Mouse (Mus musculus) spleen, postnatal 36 days (tissue): ENCODE data around the gene Dtx1.

Experiments used
- DNase-seq, 2 experiments: peaks; one replicate each; pipeline ENCODE4 v3.0.0; 2022; ENCODE audit warnings: low spot score in 2 of 2, mixed read lengths in 1 of 2

Dtx1 gene

DNA sequence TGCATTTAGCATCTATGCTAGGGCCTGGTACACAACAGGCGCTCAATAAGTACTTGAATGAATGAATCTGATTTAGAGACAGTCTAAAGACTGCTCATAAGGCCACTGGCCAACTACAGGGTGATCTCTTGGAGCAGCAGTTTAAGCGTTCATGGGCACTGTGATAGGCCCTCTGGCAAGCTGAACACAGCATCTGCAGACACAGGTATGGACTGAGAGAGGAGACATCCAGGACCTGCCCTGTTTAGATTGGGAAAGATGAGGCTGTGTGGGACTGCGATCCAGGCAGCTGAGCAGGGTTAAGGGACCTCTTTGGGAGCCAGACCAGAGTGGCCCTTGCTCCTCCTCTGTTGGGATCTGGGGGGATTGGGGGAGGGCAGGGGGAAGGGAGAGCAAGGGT lies at the start of gene Dtx1:
Gene Dtx1, minus strand, starts transcription at position 101 of the 400 bp plus-strand sequence.
- DNase-seq = no peak

DNA sequence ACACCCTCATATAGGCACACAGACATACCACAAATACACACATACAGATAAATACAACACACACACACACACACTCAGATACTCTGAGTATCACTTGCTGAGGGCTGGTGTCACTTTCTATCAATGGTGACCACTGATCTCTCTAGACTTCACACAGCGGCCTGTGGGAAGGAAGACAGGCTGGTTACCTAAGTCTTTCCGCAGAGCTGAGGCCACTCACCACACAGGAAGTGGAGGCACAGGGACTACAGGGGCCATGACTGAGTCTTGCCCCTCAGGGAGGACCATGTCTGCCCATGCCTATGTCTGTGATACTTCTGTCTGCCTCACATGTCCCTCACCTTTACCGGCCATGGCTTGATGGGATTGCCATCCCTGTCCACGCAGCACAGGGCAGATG lies 42.5 kb upstream of the Dtx1 start:
- DNase-seq = no peak

DNA sequence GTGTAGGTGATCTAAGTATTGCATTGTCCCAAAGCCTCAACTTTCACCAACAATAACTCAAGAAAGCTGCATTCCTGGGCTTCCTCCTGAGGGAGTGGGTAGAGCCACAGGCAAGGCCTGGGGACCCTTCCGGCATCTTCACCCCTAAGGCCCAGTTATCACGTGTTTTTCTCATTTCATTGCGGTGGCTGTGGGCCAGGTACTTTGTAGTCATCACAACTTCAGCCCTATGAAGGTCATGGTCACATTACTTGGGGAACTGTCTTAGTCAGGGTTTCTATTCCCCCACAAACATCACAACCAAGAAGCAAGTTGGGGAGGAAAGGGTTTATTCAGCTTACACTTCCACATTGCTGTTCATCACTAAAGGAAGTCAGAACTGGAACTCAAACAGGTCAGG lies 41.1 kb upstream of the Dtx1 start:
- no peak for DNase-seq

DNA sequence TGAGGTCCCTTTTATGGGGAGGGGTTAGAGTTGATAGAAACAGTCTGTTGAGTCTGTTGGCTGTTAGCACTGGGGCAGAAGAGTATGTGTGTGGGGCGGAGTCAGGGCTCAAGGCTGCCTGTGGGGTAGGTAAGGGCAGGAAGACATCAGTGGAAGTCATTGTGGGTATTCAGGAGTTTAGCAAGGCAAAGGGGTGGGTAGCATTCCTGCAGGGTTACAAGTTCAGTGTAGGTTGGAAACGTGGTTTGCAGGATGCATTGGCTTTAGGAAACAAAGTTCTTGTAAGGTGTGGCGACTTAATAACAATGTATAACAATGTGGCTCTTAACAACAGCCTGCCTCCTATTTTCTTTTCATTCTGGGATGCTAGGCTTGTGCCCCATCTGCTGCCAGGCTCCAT lies 39.5 kb upstream of the Dtx1 start:
- DNase-seq = no peak

DNA sequence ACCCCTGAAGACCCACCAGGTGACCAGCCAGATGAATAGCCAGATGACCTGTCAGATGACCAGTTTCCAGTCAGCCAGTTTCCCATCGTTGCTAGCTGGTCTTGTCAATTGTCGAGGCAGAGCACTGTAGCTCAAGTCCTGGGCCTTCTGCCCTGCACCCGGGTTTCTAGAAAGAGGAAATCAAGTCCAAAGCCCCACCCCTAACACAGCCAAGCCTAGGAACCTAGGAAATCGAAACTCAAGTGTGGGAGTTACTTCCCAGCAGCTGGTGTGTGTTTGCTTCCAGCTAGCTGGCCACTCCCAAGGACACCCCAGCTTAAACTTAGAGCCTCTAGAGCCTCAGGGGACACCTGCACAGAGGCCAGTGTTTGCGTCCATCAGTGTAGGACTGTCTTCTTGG lies 38.0 kb upstream of the Dtx1 start, which contains the start of gene Oas2:
Gene Oas2, minus strand, starts transcription at position 166 of the 400 bp plus-strand sequence.
- peak; percentile 11 to 38 for DNase-seq

DNA sequence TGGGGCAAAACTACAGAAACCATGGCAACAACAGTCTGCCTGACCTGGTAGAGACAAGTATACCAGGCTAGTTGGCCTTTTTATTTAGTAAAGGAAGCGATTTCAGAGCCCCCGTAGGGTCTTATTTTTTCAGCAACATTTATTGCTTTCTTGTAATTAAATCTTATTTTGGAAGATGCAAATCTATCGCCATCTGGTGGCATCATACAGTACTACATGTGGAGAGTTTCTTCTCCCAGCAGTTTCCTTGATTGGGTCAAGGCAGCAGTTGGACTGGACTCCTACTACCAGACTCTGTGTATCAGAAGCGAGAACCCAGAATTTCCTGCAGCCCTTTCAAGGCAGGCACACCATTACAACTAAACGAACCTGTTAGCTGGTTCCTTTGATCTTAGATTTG lies 34.7 kb upstream of the Dtx1 start:
- DNase-seq = peak; percentile 14 to 43

DNA sequence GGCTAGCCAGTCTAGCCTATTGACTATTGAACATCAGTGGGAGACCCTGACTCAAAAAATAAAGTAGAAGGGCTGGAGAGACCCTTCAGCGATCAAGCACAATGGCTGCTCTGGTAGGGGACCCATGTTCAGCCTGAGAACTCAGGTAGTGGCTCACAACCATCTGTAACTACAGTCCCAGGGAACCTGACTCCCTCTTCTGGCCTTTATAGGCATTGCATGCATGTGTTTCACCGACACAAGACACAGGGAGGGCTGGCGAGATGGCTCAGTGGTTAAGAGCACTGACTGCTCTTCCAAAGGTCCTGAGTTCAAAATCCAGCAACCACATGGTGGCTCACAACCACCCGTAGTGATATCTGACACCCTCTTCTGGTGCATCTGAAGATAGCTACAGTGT lies 30.4 kb upstream of the Dtx1 start:
- DNase-seq = peak; percentile 50 to 52

DNA sequence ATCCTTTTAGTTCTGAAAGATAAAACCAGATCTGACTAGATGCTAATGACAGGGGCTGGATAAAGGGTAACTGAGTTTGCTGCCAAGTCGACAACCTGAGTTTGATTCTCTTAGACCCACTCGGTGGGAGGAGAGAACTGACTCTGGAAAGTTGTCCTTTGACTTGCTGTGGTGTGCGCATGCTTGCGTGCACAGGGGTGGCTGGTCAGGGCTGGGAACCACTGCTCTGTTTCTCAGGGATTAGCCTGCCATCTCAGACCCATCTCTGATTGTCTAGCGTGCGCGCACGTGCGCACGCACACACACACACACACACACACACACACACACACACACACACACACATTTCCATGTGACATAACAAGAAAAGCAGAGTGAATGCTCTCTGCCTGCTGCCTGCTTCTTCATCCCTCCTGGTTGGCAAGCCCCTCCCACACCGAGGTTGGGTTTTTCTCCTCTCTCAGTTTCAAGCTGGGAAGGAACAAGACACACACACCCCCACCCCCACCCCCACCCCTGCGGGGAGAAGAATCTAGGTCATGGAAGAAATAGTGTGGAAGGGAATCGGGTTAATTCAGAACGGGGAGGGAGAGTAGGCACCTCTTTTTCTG lies 22.8 kb upstream of the Dtx1 start:
- no peak for DNase-seq

DNA sequence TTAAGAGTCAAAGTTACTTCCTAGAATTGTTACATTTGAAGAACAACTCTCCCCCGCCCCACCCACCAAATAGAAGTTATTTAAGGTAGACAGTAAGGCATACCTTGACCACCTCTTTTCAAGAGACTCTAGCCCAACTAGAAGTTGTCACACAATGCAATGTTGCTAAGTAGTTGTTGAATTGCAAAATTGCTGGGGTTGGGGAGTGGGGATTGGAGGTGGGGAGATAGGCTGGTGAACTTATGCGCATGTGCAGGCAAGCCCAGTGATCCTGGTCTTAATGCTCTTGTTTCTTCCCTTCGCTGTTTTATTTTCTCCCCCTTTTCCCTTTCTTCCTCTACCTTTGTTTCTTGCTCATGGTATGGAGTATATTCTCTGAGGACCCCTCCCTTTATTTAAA lies 22.0 kb upstream of the Dtx1 start:
- DNase-seq = no peak

DNA sequence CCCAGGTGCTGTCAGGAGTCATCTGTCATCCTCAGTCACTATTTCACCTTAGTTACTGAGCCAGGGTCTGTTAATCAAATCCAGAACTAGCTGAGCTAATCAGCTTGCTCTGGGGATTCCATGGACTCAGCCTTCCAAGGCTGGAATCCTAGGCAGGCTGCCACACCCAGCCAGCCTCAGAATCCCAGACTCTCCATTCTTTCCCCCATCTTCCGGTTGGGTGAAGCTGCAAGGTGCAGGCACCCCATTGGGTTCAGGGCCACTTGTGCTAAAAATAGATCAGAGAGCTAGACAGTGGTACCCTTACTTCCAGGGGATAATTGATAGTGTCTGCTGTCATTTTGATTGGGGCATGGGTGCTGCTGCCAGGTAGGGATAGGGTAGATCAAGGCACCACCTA lies 21.0 kb upstream of the Dtx1 start:
- no peak for DNase-seq

- no peak for DNase-seq
Measured at GRCm38 (mm10) chr5:120729319-120729718, 17.6 kb upstream of the Dtx1 start.

DNA sequence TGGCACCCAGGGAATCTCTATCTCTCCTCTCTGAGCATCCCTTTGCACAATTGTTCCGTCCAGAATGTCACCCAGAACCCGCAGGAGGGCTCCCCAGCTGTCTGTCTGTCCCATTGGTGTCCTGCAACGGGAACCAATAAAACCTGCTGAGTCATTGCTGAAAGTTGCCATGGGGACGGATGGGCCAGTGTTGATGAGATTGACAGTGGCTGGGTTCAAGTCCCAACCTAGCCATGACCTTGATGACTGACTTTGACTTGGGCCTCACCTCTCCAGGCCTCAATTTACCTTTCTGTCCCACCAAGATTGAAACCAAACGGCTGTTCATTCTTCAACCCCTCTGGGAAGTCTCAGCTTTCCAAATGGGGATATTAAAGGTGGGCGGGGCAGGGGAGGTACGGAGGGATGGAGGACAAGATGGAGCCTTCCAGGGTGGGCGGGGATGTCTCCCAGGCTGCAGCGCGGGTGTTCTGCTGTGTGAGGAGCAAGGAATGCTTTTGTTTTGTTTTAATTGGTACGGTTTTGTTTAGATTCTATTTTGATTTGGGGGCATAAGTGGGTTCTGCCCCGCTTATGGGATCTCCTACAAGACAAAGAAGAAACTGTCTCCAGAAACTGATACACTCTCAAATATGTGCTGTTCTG lies 14.2 kb upstream of the Dtx1 start:
- DNase-seq = no peak

GRCm38 (mm10) chr5:120721005-120721404 lies 9.3 kb upstream of the Dtx1 start:
- no peak for DNase-seq

- no peak for DNase-seq
Measured at GRCm38 (mm10) chr5:120718600-120719378, 7.1 kb upstream of the Dtx1 start.

- no peak for DNase-seq
Measured at GRCm38 (mm10) chr5:120717136-120717535, 5.4 kb upstream of the Dtx1 start.

GRCm38 (mm10) chr5:120714314-120714713 lies 2.6 kb upstream of the Dtx1 start:
- peak; percentile 76 for DNase-seq

DNA sequence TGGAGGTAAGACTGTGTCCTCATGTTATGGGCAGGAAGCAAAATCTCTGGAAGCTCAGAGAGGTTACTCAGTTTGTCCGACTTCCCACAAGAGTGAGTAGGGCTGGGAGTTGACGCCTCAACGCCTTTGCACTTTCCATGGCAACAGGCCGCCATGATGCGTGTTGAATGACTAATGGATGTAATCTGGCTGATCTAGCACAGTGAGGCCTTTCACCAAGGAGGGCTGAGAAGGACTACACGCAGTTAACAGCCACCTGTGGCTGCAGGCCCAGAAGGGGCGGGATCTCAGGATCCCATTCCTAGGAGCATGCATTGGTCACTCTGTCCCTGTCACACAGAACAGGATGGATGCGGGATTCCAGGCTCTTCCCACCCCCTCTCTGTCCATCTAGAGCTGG lies 994 bp upstream of the Dtx1 start:
- DNase-seq = no peak

GRCm38 (mm10) chr5:120711416-120711815 lies 311 bp downstream of the Dtx1 start:
- peak; percentile 78 to 79 for DNase-seq

DNA sequence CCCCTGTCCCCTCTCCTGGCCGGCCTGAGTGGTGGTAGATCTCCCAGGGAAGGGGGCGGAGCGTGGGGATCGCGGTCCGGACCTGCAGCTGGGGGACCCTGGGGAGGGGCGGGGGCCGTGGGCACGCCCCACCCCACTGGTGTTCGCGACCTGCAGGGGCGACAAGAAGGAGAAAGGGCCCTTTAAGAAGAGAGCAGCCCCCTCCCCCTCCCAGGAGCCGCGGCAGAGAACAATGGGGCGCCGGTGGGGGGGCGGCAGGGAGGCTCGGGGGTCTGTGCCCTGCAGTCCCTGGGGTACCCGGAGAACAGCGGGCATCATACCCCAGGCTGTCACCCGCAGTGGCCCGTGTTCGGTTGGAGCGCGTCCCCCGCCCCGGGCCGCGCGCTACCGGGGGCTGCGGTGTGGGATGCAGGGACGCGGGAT lies 890 bp downstream of the Dtx1 start:
- DNase-seq = no peak

DNA sequence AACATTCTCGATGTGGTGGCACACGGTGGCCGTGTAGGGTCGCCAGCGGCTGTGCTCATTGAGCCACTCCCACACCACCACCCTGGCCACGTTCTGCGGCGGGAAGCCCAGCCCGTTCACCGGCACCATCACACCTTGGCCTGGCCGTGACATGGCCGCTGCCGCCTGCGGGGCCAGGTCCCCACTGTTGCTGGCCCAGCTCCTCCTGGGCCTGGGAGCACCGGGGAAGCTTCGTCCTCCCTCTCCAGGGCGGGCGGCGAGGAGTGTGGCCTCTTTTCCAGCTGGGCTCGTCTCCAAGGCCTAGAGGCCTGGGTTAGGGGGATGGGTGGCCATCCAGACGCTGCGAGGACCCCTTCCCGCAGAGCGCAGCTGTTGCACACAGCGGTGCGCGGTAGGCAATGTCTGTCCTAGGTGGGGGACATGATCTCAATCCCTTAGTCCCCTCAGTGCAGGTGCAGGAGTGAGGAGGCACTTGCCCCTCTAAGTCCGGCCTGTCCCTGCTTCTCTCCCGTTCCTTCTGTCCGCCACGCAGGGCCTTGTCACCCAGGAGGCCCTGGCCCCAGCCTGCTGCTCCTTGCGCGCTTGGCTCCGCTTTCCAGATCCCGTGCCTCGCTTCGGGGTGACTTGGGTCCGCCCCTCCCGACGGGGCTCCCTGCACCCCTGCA lies 1.4 kb downstream of the Dtx1 start:
- no peak for DNase-seq

- peak; percentile 53 to 61 for DNase-seq
Measured at GRCm38 (mm10) chr5:120706976-120707375, 4.8 kb downstream of the Dtx1 start.

DNA sequence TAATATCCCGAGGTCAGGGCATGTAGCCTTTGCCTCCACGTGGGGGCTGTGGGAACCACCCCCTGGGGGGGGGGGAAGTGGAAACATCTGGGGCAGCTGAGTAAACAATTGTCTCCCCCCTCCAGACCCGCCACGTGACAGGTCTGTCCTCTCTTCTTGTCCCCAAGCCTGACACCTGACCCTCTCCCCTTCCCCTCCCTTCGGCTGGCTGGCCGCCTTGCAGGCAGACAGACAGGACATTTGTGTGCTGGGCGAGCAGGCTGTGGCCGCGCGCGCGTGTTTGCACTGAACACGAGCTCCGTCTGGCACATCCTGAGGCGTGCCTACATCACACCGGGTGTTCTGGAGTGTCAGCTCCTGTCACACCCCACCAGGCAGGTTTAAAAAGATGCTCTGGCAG lies 5.2 kb downstream of the Dtx1 start:
- DNase-seq = peak; percentile 46 to 54
